Mouse (Mus musculus): Measurements from ENCODE around the gene Baiap2l2. TPM values are rescaled to one million over a fixed set of nuclear protein-coding genes. Genes with fewer than 3 reads are reported as not detected.

Baiap2l2 gene
- total and polyA plus RNA-seq, 2 experiments from 2014 or later, result 1.7 to 6.8 TPM

DNA sequence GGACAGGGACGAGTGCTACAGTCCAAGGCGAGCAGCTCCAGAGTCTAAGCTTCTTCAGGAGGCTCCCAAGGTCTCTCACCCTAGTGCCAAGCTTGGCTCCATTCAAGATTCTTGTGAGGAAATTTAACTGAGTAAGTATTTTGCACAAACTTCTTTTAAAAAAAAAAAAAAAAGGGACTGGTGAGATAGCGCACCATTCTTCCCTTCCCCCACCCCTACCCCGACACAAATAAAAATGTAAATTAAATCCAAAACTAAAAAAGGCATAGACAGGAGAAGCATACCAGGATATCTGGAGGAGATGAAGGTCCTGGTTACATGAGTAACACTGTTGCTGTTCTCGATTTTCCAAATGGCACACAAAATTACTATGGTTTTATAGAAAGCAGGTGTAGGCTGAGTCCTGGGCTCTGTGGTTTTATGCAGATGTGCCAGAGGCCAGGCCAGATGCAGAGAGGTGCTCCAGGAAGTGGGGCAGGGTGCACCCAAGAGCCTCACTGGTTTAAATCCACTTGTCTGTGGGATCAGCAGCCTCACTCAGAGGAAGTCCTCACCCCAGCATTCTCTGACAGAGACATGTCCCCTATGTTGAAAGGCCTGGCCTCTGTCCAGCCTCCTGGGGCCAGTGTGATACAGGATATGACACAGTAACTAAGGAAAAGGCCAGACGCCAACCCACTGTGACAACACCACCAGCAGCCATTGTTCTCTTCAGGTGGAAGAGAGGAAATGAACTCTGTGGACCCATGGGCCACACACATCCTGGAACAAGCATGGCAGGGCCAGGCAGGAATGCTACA lies 37.9 kb upstream of the Baiap2l2 start:
- Histone ChIP-seq H3K9ac (replicated peaks; ENCODE audit: low read length) (no peak overlapping the region), H3K36me3 (ENCODE audit: insufficient read depth, low read length) (no peaks in the 10 kb centered on the region), H3K27me3 (ENCODE audit: insufficient read depth, low read length) (no peaks in the 10 kb centered on the region), H3K27ac (peak overlapping the region; percentile 46; the same call in 1 of the 2 replicates), H3K4me1 (ENCODE audit: insufficient read depth, low read length) (peaks cover 17% of the 10 kb centered on the region), H3K9me3 (ENCODE audit: low read length) (no peaks in the 10 kb centered on the region), H3K4me2 (ENCODE audit: low read depth, low read length) (no peak overlapping the region), H3K4me3 (ENCODE audit: low read length) (no peak overlapping the region)
- peak; percentile 10 for DNase-seq (ENCODE audit: low spot score)
- no peak for TF ChIP-seq CTCF (IDR thresholded peaks at IDR 0.05; ENCODE audit: low read depth)
- no peak for ATAC-seq
- WGBS, result 75% methylated on average over 6 of the region's 6 CpGs

DNA sequence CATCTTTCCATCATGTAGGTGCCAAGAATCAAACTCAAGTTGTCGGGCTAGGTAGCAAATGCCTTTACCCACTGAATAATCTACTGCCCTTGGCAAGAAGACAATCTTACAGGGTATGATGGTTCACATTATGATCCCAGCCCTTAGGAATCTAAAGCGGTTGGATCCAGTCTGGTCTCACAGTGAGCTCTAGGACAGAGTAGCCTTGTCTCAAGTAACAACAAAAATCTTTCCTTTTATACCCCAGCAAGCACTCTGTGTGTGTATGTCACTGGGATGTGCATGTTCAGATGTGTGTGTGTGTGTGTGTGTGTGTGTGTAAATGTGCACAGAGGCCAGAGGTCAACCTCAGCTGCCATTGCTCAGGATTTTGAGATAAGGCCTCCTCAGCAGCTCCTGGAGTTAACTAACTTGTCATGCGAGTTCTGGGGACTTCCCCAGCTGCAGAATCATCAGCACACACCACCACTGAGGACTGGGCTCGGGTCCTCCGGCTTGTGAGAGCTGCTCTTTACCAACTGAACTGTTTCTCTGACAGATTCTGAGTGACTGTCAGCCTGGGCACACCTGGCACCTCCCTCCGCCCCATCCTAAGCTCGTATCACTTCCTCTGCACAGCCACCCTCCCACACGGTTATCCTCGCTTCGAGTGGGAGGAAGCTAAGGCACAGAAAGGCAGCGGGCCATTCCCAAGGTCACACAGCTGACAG lies 37.1 kb upstream of the Baiap2l2 start:
- Histone ChIP-seq H3K4me3 (ENCODE audit: low read length) (no peak overlapping the region), H3K27ac (no peak overlapping the region), H3K27me3 (ENCODE audit: insufficient read depth, low read length) (no peaks in the 10 kb centered on the region), H3K36me3 (ENCODE audit: insufficient read depth, low read length) (no peaks in the 10 kb centered on the region), H3K4me2 (ENCODE audit: low read depth, low read length) (no peak overlapping the region), H3K9me3 (ENCODE audit: low read length) (no peaks in the 10 kb centered on the region), H3K4me1 (ENCODE audit: insufficient read depth, low read length) (peaks cover 17% of the 10 kb centered on the region), H3K9ac (replicated peaks; ENCODE audit: low read length) (no peak overlapping the region)
- 75% methylated on average over 11 of the region's 11 CpGs for WGBS
- no peak for DNase-seq (ENCODE audit: low spot score)
- no peak for ATAC-seq
- TF ChIP-seq CTCF (IDR thresholded peaks at IDR 0.05; ENCODE audit: low read depth), result no peak

DNA sequence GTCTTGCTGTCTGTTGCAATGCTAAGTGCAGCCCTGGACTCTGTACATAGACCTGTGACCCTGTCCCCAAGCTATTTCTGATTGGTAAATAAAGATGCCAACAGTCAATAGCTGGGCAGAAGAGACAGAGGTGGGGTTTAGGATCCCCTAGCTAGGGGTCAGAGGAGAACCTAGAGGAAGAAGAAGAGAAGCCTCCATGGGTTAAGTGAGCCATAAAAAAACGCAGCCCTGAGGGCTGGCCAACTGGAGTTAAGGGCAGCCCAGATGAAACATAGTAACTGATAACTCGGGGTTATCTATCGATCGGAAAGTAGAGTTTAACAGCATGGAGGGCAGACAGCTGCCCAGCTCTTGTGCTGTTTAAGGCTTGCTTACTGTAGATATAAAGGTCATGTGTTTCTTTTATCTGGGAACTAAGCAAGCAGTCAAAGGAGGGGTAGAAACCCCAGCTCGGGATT lies 36.4 kb upstream of the Baiap2l2 start:
- 0 out of 2 replicates have a peak, but pooled peaks cover 10% of the 10 kb centered on the region for H3K4me1 ChIP-seq (ENCODE audit: insufficient read depth, low read length)
- WGBS, result 86% methylated on average over 5 of the region's 5 CpGs
- no peak for TF ChIP-seq CTCF (IDR thresholded peaks at IDR 0.05; ENCODE audit: low read depth)
- no peaks in the 10 kb centered on the region for H3K9me3 ChIP-seq (ENCODE audit: low read length)
- H3K9ac ChIP-seq (replicated peaks; ENCODE audit: low read length), result no peak overlapping the region
- no peak overlapping the region for H3K27ac ChIP-seq
- no peaks in the 10 kb centered on the region for H3K36me3 ChIP-seq (ENCODE audit: insufficient read depth, low read length)
- no peak for ATAC-seq
- no peak for DNase-seq (ENCODE audit: low spot score)
- H3K4me2 ChIP-seq (ENCODE audit: low read depth, low read length), result no peak overlapping the region
- H3K4me3 ChIP-seq (ENCODE audit: low read length), result no peak overlapping the region
- H3K27me3 ChIP-seq (ENCODE audit: insufficient read depth, low read length), result no peaks in the 10 kb centered on the region

GRCm38 (mm10) chr15:79313848-79314369 lies 28.6 kb upstream of the Baiap2l2 start:
- Histone ChIP-seq H3K36me3 (ENCODE audit: insufficient read depth, low read length) (no peaks in the 10 kb centered on the region), H3K27me3 (ENCODE audit: insufficient read depth, low read length) (no peaks in the 10 kb centered on the region), H3K4me3 (ENCODE audit: low read length) (no peak overlapping the region), H3K4me2 (ENCODE audit: low read depth, low read length) (no peak overlapping the region), H3K27ac (no peak overlapping the region), H3K4me1 (ENCODE audit: insufficient read depth, low read length) (no peaks in the 10 kb centered on the region), H3K9me3 (ENCODE audit: low read length) (no peaks in the 10 kb centered on the region), H3K9ac (replicated peaks; ENCODE audit: low read length) (no peak overlapping the region)
- no peak for TF ChIP-seq CTCF (IDR thresholded peaks at IDR 0.05; ENCODE audit: low read depth)
- ATAC-seq (peak; percentile 74; the same call in 1 of the 2 replicates), DNase-seq (ENCODE audit: low spot score) (no peak)
- WGBS, result 62% methylated on average over 8 of the region's 8 CpGs

- H3K36me3 ChIP-seq (ENCODE audit: insufficient read depth, low read length), result no peaks in the 10 kb centered on the region
- H3K4me3 ChIP-seq (ENCODE audit: low read length), result no peak overlapping the region
- WGBS, result 70% methylated on average over 4 of the region's 4 CpGs
- no peak for TF ChIP-seq CTCF (IDR thresholded peaks at IDR 0.05; ENCODE audit: low read depth)
- H3K27me3 ChIP-seq (ENCODE audit: insufficient read depth, low read length), result no peaks in the 10 kb centered on the region
- no peak overlapping the region for H3K9ac ChIP-seq (replicated peaks; ENCODE audit: low read length)
- no peak overlapping the region for H3K4me2 ChIP-seq (ENCODE audit: low read depth, low read length)
- H3K27ac ChIP-seq, result no peak overlapping the region
- no peaks in the 10 kb centered on the region for H3K9me3 ChIP-seq (ENCODE audit: low read length)
- no peaks in the 10 kb centered on the region for H3K4me1 ChIP-seq (ENCODE audit: insufficient read depth, low read length)
- no peak for ATAC-seq
- no peak for DNase-seq (ENCODE audit: low spot score)
Measured at GRCm38 (mm10) chr15:79307861-79308260, 22.5 kb upstream of the Baiap2l2 start.

GRCm38 (mm10) chr15:79306043-79306637 lies 20.8 kb upstream of the Baiap2l2 start:
- H3K27me3 ChIP-seq (ENCODE audit: insufficient read depth, low read length), result no peaks in the 10 kb centered on the region
- no peak for TF ChIP-seq CTCF (IDR thresholded peaks at IDR 0.05; ENCODE audit: low read depth)
- no peaks in the 10 kb centered on the region for H3K4me1 ChIP-seq (ENCODE audit: insufficient read depth, low read length)
- ATAC-seq (no peak), DNase-seq (ENCODE audit: low spot score) (no peak)
- no peak overlapping the region for H3K9ac ChIP-seq (replicated peaks; ENCODE audit: low read length)
- no peaks in the 10 kb centered on the region for H3K9me3 ChIP-seq (ENCODE audit: low read length)
- H3K27ac ChIP-seq, result no peak overlapping the region
- no peak overlapping the region for H3K4me3 ChIP-seq (ENCODE audit: low read length)
- no peak overlapping the region for H3K4me2 ChIP-seq (ENCODE audit: low read depth, low read length)
- no peaks in the 10 kb centered on the region for H3K36me3 ChIP-seq (ENCODE audit: insufficient read depth, low read length)
- 74% methylated on average over 23 of the region's 23 CpGs for WGBS
